Mouse (Mus musculus) left cerebral cortex, adult 6 months (tissue): ENCODE results near the gene Npas2. TPM values are rescaled to one million over a fixed set of nuclear protein-coding genes. Genes with fewer than 3 reads are reported as not detected.

Experiments
- long read RNA-seq, 2 experiments: library from polyadenylated mRNA; unstranded; transcript quantifications; one replicate each; pipeline ENCODE4 v2.0.0; 2019 to 2020
- polyA plus RNA-seq: library from polyadenylated mRNA; unstranded; fragments of <200 nt; fragmentation: Nextera tagmentation; gene quantifications from 2 replicates; pipeline ENCODE4 v1.2.3, GENCODE M21; 2021

Gene Npas2
- polyA plus RNA-seq: 10.9 and 20.0 TPM in 2 replicates
- long read RNA-seq, experiment 1, full-length matches to known transcripts: 6 of 46 reads
- long read RNA-seq, experiment 1, partial matches to known transcripts: 24 of 46 reads
- long read RNA-seq, experiment 1, other reads (novel, unspliced or antisense): 16 of 46 reads
- long read RNA-seq, experiment 2, partial matches to known transcripts: 7 of 8 reads
- long read RNA-seq, experiment 2, other reads (novel, unspliced or antisense): 1 of 8 reads

DNA sequence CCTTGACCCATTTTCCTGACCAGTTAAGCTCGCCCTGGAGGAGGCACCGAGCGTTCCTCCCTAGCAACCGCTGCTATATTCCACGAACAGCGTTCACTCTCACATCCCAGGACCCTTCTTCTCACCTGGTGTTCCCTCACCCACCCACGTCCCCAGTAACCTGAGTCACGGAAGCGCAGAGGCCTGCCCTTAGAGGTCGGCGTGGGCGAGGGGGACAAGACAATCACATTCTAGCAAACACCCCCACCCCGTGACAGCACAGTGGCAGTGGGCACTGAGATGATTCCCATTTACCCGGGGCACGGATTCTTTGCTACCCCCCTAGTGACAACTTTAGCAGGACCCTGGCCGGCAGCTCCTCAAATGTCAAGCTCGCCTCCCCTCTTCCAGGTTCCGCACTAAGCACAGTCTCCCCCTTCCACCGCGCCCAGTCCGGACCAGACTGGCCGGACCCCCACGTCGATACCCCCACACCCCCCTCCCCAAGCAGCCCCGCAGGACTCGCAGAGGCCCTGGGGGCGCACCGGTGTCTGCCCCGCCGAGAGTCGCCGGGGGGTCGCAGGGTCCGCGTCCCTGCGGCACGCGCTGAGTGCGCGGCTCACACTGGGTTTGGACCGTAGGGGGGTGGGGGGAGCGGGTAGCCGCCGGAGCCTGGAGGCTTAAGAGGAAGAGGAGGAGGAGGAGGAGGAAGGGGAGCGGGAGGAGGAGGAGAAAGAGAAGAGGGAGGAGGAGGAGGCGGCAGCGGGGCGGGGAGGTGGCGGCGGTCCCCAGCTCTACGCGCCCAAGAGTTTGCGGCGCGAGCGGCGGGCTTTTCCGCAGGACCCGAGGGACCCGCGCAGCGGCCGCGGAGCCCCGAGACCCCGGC lies at the start of gene Npas2:
Gene Npas2 (plus strand): TSS at position 735 of the 865 bp plus-strand sequence.

DNA sequence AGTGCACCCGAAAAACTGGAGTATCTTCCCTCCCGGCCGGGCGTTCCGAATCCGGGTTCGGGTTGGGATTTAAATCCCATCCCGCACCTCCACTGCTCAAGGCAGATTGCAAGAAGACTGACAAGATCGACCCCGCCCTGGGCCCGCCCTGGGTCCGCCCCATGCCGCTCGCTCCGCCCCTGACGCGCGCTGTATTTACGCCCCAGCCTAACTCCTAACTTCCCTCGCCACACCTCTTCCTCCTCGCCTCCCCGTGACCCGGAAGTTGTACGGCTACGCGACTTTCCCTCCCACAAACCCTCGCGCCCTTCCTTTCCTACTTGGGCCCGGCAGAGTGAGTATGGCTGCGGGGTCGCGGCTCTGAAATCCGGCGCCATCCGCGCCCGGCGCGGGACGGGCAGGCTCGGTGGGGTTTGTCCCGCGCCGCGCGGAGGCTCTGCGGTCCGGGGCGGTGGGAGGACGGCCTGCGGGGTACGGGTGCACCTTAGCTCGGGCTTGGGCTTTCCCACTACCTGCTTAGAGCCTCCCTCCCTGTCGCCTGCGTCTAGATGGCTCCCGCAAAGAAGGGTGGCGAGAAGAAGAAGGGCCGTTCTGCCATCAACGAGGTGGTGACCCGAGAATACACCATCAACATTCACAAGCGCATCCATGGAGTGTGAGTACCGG lies 174.2 kb downstream of the Npas2 start, which contains the start of gene Rpl31:
Gene Rpl31 (plus strand): TSS at position 242 of the 666 bp plus-strand sequence.

Other genes starting within 250 kb of the Npas2 start
- 49.9 and 55.1 TPM in 2 replicates for gene Pdcl3, start 208.1 kb upstream of the Npas2 start, polyA plus RNA-seq
- gene Rpl31, start 174.1 kb downstream of the Npas2 start, polyA plus RNA-seq: 1,010 and 1,308 TPM in 2 replicates